Mouse (Mus musculus): ENCODE data around the gene Chat. TPM values are rescaled to one million over a fixed set of nuclear protein-coding genes. Genes with fewer than 3 reads are reported as not detected.

The Chat gene
- polyA plus RNA-seq, 1 experiment from 2014 or later: not detected

DNA sequence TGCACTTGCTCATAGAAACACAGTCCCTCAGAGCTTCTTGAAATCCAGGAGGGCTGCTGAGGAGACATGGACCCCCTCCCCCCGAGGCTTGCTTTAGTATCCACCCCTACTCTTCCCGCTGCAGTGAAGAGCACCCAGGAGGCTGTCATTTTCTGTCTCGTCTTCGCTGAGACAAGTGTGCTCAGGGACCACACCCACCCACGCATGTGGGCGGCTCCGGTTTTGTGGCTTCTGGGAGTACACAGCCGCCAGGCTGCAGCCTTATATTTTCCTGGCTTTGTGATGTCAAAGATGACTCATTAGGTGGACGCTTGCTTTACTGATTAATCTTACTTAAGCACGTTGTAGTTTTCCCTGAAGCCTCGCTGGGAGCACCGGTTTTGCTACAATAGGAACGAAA, 26.7 kb upstream of the Chat start:
- H3K4me2 ChIP-seq (replicated peaks): peak overlapping the region; percentile 32
- H3K4me3 ChIP-seq: no peak overlapping the region

DNA sequence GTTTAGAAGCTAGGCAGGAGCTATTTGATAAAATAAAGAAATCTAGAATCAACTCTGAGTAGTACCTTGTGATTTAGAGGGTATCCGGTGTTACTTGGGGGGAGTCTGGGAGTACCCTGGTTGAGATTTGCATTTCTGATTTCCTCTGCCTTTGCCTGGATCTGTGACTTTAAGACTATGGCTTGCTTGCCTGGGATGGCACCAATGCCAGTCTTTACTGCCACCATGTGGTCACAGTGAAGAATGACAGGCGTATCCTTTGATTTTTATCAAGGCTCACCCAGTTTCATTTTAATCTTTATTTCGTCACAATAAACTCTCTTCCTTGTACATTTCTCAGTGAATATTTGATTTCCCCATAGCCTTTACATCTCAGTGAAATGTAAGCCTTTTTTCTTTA, 16.3 kb upstream of the Chat start:
- WGBS: 10% methylated on average over 3 of the region's 3 CpGs
- H3K9ac ChIP-seq: no peak overlapping the region
- H3K27ac ChIP-seq: no peak overlapping the region
- no peaks in the 10 kb centered on the region for H3K9me3 ChIP-seq
- ATAC-seq (ENCODE audit: insufficient number of reproducible peaks, insufficient read depth, low FRiP score, low TSS enrichment): no peak
- no peaks in the 10 kb centered on the region for H3K27me3 ChIP-seq
- no peaks in the 10 kb centered on the region for H3K4me1 ChIP-seq
- H3K36me3 ChIP-seq: no peaks in the 10 kb centered on the region
- no peak overlapping the region for H3K4me3 ChIP-seq
- no peak overlapping the region for H3K4me2 ChIP-seq (replicated peaks)

More for the DNA sequence above, 26.7 kb upstream of the Chat start:
- H3K27ac ChIP-seq: no peak overlapping the region
- H3K9me3 ChIP-seq: no peaks in the 10 kb centered on the region
- no peak overlapping the region for H3K9ac ChIP-seq
- ATAC-seq (ENCODE audit: insufficient number of reproducible peaks, insufficient read depth, low FRiP score, low TSS enrichment): no peak
- H3K36me3 ChIP-seq: no peaks in the 10 kb centered on the region
- no peaks in the 10 kb centered on the region for H3K4me1 ChIP-seq
- 22% methylated on average over 13 of the region's 13 CpGs for whole genome bisulfite sequencing
- H3K27me3 ChIP-seq: peaks cover 6% of the 10 kb centered on the region; the same call in 1 of the 2 replicates

DNA sequence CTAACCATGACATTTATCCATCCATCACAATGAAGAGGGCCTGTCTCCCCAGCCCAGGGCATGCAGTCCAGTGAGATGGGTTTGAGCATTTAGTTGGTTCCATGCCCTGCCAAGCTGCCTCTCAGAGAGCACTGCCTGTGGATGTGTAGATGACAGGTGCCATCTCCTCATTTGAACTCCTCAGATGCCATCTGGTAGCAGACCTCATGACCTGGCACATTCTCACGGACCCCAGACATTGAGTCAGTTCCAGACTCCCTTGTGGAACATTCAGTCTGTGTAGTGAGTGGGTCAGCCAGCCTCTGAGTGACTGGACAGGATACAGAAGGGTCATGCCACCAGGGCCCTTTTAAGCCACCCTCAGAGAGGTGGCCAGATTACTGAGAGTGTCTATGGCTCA, 11.8 kb upstream of the Chat start:
- H3K4me3 ChIP-seq: no peak overlapping the region
- ATAC-seq (ENCODE audit: insufficient number of reproducible peaks, insufficient read depth, low FRiP score, low TSS enrichment): no peak
- H3K27me3 ChIP-seq: no peaks in the 10 kb centered on the region
- no peaks in the 10 kb centered on the region for H3K36me3 ChIP-seq
- no peaks in the 10 kb centered on the region for H3K9me3 ChIP-seq
- no peak overlapping the region for H3K27ac ChIP-seq
- WGBS: 60% methylated on average over 1 of the region's 1 CpGs
- no peak overlapping the region for H3K9ac ChIP-seq
- no peaks in the 10 kb centered on the region for H3K4me1 ChIP-seq
- H3K4me2 ChIP-seq (replicated peaks): no peak overlapping the region

DNA sequence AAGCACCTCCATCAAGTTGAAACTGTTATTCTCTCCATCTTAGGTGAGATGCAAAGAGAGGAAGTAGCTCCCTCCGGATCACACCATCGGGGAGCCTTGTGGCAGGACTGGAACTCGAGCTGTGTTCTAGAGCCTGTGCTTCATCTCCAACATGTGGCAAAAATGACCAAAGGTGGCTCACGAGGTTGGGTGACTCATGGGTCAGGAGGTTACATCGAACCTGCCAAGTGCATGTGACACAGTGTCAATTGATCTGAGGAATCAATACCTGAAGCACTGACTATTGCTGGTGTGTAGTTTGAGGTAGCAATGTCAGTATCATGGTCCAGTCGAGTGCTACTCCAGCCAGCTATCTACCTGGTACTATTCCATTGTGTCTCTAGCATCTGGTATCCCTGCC, 10.8 kb upstream of the Chat start:
- no peaks in the 10 kb centered on the region for H3K4me1 ChIP-seq
- H3K9me3 ChIP-seq: no peaks in the 10 kb centered on the region
- H3K4me3 ChIP-seq: no peak overlapping the region
- 79% methylated on average over 6 of the region's 6 CpGs for WGBS
- H3K36me3 ChIP-seq: no peaks in the 10 kb centered on the region
- no peak overlapping the region for H3K27ac ChIP-seq
- H3K4me2 ChIP-seq (replicated peaks): no peak overlapping the region
- ATAC-seq (ENCODE audit: insufficient number of reproducible peaks, insufficient read depth, low FRiP score, low TSS enrichment): no peak
- no peaks in the 10 kb centered on the region for H3K27me3 ChIP-seq
- no peak overlapping the region for H3K9ac ChIP-seq

DNA sequence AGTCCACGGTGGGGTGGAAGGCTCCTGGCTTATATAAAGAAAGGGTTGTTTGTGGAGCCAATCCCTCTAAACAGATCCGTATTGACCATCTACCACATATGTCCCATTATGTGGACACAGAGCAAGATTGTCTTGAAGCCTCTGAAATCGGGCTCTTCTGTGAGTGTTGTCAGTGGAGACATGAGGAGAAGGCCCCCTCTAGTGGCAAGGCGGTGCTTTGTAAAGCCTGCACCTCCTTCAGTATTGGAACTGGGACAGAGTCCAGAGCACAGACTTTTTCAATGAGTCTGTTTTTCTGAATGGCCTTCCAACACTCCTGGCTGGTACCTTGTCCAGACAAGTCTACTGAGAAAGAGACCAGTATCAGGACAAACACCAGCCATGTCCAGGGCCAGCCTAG, 7.2 kb upstream of the Chat start:
- no peaks in the 10 kb centered on the region for H3K9me3 ChIP-seq
- no peak for ATAC-seq (ENCODE audit: insufficient number of reproducible peaks, insufficient read depth, low FRiP score, low TSS enrichment)
- no peak overlapping the region for H3K4me2 ChIP-seq (replicated peaks)
- H3K4me3 ChIP-seq: no peak overlapping the region
- 12% methylated on average over 4 of the region's 4 CpGs for WGBS
- peaks cover 9% of the 10 kb centered on the region for H3K27me3 ChIP-seq
- no peaks in the 10 kb centered on the region for H3K4me1 ChIP-seq
- no peak overlapping the region for H3K27ac ChIP-seq
- no peak overlapping the region for H3K9ac ChIP-seq
- no peaks in the 10 kb centered on the region for H3K36me3 ChIP-seq

DNA sequence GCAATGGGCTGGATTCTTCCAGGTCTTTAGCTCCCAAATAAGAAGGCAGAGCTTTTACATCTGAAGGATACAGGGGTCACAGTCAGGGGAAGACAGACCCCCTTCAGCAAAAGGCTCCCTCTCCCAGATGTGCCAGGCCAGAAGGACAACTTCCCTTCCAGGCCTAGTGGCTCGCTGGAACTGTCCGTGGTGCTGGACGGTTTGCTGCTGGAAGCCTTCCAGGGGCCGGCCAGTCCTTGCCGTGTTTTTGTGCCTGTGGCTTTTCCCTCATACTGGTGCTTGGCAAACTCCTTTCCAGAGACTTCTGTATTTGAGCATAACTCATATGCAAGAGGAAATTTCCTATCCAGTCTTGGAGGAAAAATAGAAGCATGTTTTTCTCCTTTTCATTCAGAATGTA, 1.8 kb upstream of the Chat start:
- no peak overlapping the region for H3K4me3 ChIP-seq
- H3K27me3 ChIP-seq: peaks cover 60% of the 10 kb centered on the region
- H3K9me3 ChIP-seq: no peaks in the 10 kb centered on the region
- no peak overlapping the region for H3K27ac ChIP-seq
- no peak overlapping the region for H3K9ac ChIP-seq
- ATAC-seq (ENCODE audit: insufficient number of reproducible peaks, insufficient read depth, low FRiP score, low TSS enrichment): no peak
- H3K4me2 ChIP-seq (replicated peaks): no peak overlapping the region
- H3K36me3 ChIP-seq: no peaks in the 10 kb centered on the region
- 5% methylated on average over 5 of the region's 5 CpGs for WGBS
- H3K4me1 ChIP-seq: peaks cover 16% of the 10 kb centered on the region

DNA sequence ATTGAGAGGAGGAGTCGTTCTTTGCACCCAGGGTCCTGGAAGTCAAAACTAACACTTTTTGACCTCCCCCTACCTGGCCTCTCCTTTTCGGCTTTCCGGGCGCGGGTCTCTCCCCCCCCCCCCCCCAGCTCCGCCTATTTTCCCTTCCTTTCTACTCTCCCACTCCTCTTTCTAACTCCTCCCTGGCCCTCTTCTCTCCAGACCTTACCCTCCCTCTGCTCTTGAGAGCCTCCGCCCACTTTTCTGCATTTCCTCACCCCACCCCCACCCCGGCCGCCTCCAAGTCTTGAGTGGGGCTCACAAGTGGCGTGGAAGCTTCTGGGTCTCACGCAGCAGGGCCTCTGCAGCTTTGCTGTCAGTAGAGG, 301 bp downstream of the Chat start:
- H3K27me3 ChIP-seq: peaks cover 81% of the 10 kb centered on the region
- H3K27ac ChIP-seq: no peak overlapping the region
- no peaks in the 10 kb centered on the region for H3K36me3 ChIP-seq
- peak overlapping the region; percentile 40 for H3K4me3 ChIP-seq
- H3K9me3 ChIP-seq: no peaks in the 10 kb centered on the region
- peak overlapping the region; percentile 68 for H3K4me2 ChIP-seq (replicated peaks)
- H3K9ac ChIP-seq: no peak overlapping the region
- WGBS: 2% methylated on average over 7 of the region's 11 CpGs
- no peak for ATAC-seq (ENCODE audit: insufficient number of reproducible peaks, insufficient read depth, low FRiP score, low TSS enrichment)
- peaks cover 16% of the 10 kb centered on the region for H3K4me1 ChIP-seq

DNA sequence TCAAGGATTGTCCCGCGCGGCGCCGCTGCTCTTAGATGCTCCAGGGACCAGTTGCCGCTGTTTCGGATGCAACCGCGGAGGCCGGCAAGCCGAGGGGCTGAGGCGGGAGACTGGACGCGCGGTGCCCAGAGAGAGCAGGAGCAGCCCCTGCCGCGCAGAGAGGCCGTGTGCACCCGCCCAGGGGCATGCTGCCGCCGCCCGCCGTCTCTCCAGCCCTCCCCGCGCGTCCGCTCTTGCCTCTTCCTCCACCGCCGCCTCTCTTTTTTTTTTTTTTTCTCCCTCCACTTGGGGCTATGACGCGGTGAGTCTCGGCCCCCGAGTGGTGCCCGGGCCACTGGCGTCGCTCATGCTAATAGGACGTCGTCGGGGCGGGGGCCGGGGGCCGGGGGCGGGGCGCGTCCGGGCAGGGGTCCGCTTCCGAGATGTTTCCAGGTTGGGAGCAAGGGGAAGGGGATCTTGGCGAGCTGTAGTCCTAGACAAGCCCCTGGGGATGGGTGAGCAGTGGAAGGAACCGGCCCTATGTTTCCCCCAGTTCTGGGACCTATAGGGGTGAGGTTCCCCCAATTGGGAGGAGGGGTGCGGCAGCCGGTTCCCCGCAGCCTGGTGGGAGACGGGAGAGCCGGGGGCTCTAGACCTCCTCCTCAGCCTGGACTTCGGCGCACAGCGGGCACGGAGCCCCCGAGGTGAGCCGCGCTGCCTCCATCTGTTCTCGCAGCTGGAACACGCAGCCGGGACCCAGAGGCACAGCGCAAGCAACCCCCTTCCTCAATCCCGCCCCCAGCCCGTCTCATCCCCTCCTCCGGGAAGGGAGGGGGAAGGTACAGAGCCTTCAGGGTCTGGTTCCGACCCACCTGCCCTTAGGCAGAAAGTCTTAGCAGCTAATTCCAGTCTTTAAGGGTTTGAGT, 936 bp downstream of the Chat start, which contains the start of gene Slc18a3:
TSS of gene Slc18a3 (minus strand) at position 250 of the 905 bp plus-strand sequence.
- Histone ChIP-seq H3K4me2 (replicated peaks) (peak within 1 kb of the TSS; percentile 68), H3K4me1 (peaks cover 16% of the 10 kb centered on the region), H3K9me3 (no peaks in the 10 kb centered on the region), H3K4me3 (peak within 1 kb of the TSS; percentile 40), H3K27ac (no peak within 1 kb of the TSS), H3K27me3 (peaks cover 87% of the 10 kb centered on the region), H3K9ac (no peak within 1 kb of the TSS), H3K36me3 (no peaks in the 10 kb centered on the region)
- under 1% methylated on average over 57 of the region's 70 CpGs for WGBS
- ATAC-seq (ENCODE audit: insufficient number of reproducible peaks, insufficient read depth, low FRiP score, low TSS enrichment): no peak

DNA sequence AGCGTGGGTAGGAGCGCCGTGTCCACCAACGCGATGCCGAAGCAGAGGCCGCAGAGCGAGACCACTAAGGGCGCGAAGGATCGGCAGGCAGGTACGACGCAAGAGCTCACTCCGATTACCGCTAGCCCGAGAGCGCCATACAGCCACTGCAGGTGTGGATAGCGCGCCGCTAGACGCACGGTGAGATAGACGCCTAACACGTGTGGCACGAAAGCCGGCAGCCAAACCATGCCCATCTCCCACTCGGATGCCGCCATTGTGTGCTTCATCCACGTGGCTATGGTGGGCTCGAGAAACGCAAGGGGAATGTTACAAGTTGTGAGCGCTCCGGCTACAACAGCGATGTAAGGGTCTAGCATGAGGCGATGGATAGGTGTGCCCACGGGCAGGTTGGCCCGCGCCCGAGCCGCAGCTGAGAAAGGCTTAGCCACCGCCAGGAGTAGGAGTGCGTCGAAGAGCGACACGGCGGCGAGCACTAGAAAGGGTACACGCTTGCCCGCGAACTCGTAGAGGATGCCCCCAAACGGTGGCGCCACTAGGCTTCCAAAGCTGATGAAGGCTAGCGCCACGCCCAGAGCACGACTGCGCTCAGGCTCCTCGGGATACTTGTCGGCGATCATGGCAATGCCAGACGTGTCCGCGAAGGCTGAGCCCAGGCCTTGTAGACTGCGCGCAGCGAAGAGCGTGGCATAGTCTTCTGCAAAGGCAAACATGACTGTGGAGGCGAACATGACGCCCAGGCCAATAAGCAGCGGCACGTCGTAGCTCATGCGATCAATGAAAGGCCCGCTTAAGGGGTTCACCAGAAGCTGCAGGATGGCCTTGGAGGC, 2.4 kb downstream of the Chat start:
- Histone ChIP-seq H3K4me3 (peak overlapping the region; percentile 40; the same call in 1 of the 2 replicates), H3K4me2 (replicated peaks) (peak overlapping the region; percentile 5; the same call in 1 of the 2 replicates), H3K9me3 (no peaks in the 10 kb centered on the region), H3K9ac (no peak overlapping the region), H3K27me3 (peaks cover 97% of the 10 kb centered on the region), H3K4me1 (peaks cover 16% of the 10 kb centered on the region), H3K36me3 (no peaks in the 10 kb centered on the region), H3K27ac (no peak overlapping the region)
- no peak for ATAC-seq (ENCODE audit: insufficient number of reproducible peaks, insufficient read depth, low FRiP score, low TSS enrichment)
- 3% methylated on average over 73 of the region's 74 CpGs for WGBS

DNA sequence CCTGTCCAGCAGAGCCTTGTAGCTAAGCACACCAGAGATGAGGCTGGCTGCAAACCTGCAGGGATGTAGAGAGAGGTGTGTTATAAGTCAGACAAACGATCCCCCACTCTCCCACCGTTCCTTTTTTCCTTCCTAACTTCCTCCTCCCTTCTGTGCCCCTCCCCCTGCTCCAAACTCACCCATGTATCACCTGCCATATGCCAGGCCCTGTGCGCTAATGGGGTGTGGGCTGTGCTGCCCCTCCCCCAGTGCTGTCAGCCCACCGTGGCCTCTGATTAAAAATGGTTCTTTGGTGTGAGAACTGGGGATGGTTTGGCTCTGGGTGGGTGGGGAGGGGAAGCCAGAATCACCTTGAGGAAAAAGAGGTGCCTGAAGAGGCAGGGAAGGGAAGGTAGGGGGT, 13.2 kb downstream of the Chat start:
- no peaks in the 10 kb centered on the region for H3K36me3 ChIP-seq
- WGBS: 22% methylated on average over 4 of the region's 4 CpGs
- ATAC-seq (ENCODE audit: insufficient number of reproducible peaks, insufficient read depth, low FRiP score, low TSS enrichment): no peak

DNA sequence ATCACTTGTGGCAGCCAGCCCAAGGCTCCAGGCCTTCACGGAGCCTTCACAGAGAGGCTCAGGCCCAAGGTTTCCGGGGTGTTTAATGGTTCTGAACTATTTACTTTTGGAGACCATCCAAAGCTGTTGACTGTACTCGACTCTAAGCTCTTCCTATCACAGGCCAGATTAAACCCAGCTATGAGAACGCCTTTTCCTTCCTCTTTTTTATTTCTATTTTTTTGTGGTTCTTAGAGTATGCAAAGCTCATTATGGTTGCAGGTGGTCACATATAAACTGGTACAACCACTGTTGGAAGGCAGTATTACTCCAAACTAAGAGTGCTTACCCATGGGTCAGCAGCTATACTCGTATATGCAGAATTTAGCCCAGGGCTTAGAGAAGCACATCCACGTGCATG, 18.8 kb downstream of the Chat start:
- no peak overlapping the region for H3K9ac ChIP-seq
- ATAC-seq (ENCODE audit: insufficient number of reproducible peaks, insufficient read depth, low FRiP score, low TSS enrichment): no peak
- no peaks in the 10 kb centered on the region for H3K36me3 ChIP-seq
- no peak overlapping the region for H3K27ac ChIP-seq
- H3K4me1 ChIP-seq: no peaks in the 10 kb centered on the region
- no peak overlapping the region for H3K4me3 ChIP-seq
- 85% methylated on average over 6 of the region's 6 CpGs for WGBS
- no peak overlapping the region for H3K4me2 ChIP-seq (replicated peaks)
- H3K9me3 ChIP-seq: no peaks in the 10 kb centered on the region
- H3K27me3 ChIP-seq: peaks cover 5% of the 10 kb centered on the region; the same call in 1 of the 2 replicates

More for the DNA sequence above, 13.2 kb downstream of the Chat start:
- Histone ChIP-seq H3K4me2 (replicated peaks) (no peak overlapping the region), H3K4me3 (no peak overlapping the region), H3K9me3 (no peaks in the 10 kb centered on the region), H3K9ac (no peak overlapping the region), H3K27me3 (peaks cover 32% of the 10 kb centered on the region), H3K4me1 (no peaks in the 10 kb centered on the region), H3K27ac (no peak overlapping the region)

DNA sequence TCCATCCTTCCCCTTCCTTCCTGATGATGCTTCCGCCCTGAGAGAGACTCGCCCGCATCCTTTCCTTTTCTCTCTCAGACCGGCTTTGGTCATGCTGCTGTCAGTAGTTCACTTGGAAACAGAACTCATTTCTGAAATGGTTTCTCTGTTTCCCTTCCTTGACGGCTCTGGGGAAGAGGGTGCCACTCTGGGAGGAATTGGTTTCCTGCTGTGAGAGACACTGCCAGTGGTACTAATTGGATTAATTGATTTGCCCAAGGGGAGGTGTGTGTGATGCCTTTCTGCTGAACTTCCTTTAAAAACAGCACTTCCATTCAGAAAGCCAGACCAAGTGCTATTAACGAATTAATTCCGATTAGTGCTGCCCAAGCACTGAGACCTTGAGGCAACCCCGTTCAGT, 22.3 kb downstream of the Chat start:
- no peak overlapping the region for H3K4me2 ChIP-seq (replicated peaks)
- peaks cover 5% of the 10 kb centered on the region; the same call in 1 of the 2 replicates for H3K27me3 ChIP-seq
- WGBS: 4% methylated on average over 8 of the region's 8 CpGs
- H3K27ac ChIP-seq: no peak overlapping the region
- no peaks in the 10 kb centered on the region for H3K4me1 ChIP-seq
- H3K36me3 ChIP-seq: no peaks in the 10 kb centered on the region
- no peaks in the 10 kb centered on the region for H3K9me3 ChIP-seq
- no peak for ATAC-seq (ENCODE audit: insufficient number of reproducible peaks, insufficient read depth, low FRiP score, low TSS enrichment)
- no peak overlapping the region for H3K9ac ChIP-seq
- no peak overlapping the region for H3K4me3 ChIP-seq
